Mouse (Mus musculus): ENCODE measurements around the gene Celf1. TPM values are rescaled to one million over a fixed set of nuclear protein-coding genes. Genes with fewer than 3 reads are reported as not detected.
A peak's percentile ranks its signal among the peaks of the same experiment; 100 is the strongest.

Gene Celf1
- total and polyA plus RNA-seq, 2 experiments from 2014 or later, result 72.6 to 113 TPM

DNA sequence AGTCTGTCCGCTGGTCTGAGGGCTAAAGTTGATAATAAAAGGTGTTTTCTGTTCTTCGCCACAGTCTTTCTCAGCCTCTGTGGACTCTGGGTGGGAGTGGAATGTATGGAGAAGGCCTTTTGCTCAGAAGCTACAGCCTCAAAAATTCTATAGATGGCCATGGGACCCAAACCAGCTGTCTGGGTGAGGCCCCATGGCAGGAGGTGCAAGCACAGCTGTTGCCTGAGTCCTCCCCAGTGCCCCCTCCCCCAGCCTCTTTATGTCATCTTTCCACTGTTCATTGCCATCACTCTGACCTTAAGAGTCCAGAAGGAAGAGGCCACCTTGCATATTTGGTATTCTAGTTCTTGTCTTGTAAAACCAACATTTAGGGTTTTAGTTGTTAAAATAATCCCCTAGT, 119.2 kb downstream of the Celf1 start:
- H3K27me3 ChIP-seq (ENCODE audit: control insufficient read depth, insufficient read depth, low read length), result no peaks in the 10 kb centered on the region
- H3K36me3 ChIP-seq (replicated peaks; ENCODE audit: control insufficient read depth, insufficient read depth, low read length), result peaks cover 77% of the 10 kb centered on the region
- ATAC-seq (ENCODE audit: insufficient read depth, low read depth) (no peak), DNase-seq (ENCODE audit: low spot score) (no peak)
- TF ChIP-seq EP300 (IDR thresholded peaks at IDR 0.05; ENCODE audit: low read depth) (no peak), CTCF (IDR thresholded peaks at IDR 0.05; ENCODE audit: low read depth) (no peak)
- no peak overlapping the region for H3K4me3 ChIP-seq (ENCODE audit: low read depth, low read length)
- peaks cover 11% of the 10 kb centered on the region for H3K4me1 ChIP-seq (ENCODE audit: control insufficient read depth, insufficient read depth)
- H3K27ac ChIP-seq (ENCODE audit: low read depth), result no peak overlapping the region
- H3K9ac ChIP-seq (replicated peaks; ENCODE audit: low read depth, low read length), result no peak overlapping the region
- H3K4me2 ChIP-seq (ENCODE audit: low read depth, low read length), result no peak overlapping the region
- H3K9me3 ChIP-seq (replicated peaks; ENCODE audit: control insufficient read depth, low read length), result no peaks in the 10 kb centered on the region
- WGBS, result 89% methylated on average over 2 of the region's 2 CpGs

DNA sequence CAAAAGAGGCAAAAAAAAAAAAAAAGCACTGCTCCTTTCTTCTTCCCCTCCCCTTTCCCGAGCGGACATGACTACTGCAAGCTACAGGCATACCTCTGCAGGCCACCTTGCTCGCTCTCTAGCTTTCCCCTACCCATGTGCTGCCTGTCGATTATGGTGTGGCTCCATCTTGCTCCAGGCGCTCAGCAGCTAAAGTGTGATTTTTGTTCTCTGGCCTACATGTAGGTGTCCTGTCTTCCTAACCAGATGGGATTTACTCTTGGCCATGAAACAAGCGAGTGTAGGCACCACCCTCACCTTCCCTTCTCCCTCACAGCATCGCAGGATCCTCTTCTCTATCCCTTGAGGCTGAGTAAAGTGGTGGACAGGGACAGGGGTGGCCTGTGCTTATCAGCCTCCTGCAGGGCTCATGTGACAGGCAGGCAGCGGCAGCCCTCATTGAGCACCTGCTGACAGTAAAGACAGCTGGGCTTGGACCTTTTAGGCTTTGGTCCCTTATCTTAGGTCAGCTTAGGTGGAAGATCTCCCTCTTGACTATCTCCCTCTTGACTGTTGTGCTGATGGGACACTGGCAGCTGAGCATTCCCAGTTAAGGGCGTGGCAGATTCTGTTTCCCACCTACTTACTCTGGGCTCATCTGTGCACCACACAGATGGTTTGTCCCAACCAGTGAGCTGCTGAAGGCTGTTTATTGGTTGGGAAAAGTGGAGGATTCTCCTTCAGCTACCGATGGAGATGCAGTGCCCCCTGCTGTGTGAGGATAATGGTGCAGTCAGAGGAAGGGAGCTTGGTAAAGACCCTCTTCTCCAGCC, 120.6 kb downstream of the Celf1 start:
- DNase-seq (ENCODE audit: low spot score) (peak; percentile 53), ATAC-seq (ENCODE audit: insufficient read depth, low read depth) (peak; percentile 65)
- Histone ChIP-seq H3K9ac (replicated peaks; ENCODE audit: low read depth, low read length) (no peak overlapping the region), H3K4me1 (ENCODE audit: control insufficient read depth, insufficient read depth) (peaks cover 4% of the 10 kb centered on the region), H3K9me3 (replicated peaks; ENCODE audit: control insufficient read depth, low read length) (no peaks in the 10 kb centered on the region), H3K4me2 (ENCODE audit: low read depth, low read length) (no peak overlapping the region), H3K27ac (ENCODE audit: low read depth) (peak overlapping the region; percentile 72), H3K36me3 (replicated peaks; ENCODE audit: control insufficient read depth, insufficient read depth, low read length) (peaks cover 74% of the 10 kb centered on the region), H3K4me3 (ENCODE audit: low read depth, low read length) (no peak overlapping the region), H3K27me3 (ENCODE audit: control insufficient read depth, insufficient read depth, low read length) (no peaks in the 10 kb centered on the region)
- 47% methylated on average over 10 of the region's 10 CpGs for WGBS
- peak; percentile 81 for TF ChIP-seq CTCF (IDR thresholded peaks at IDR 0.05; ENCODE audit: low read depth)
- TF ChIP-seq EP300 (IDR thresholded peaks at IDR 0.05; ENCODE audit: low read depth), result no peak

DNA sequence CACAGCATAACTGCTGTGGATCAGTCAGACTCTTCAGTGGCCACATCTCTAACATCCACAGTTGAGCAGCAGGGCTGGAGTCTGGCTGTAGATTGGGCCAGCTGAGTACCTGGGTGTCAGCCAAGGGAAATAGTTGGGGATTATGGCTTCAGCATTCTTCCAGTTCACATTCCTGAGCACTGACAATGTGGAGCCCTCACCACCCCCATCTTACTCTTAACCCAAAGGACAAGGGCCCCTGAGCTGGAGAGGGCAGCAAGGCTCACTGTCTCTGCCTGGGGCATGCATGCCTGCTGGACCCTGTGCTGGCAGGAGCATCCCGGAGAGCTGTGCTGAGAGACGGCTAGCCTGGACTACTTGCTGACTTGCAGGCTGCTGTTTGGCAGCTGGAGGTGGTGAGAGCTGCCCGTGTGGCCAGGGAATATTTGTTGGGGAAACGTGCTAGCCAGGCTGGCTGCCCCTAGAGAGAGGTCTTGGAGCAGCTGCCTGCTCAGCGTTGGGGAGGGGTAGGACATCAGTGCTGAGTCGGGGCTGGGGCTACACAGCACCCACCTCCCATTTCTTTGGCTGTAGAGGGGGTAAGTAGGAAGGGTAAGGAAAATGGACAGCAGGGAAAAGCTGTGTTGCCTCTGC, 121.8 kb downstream of the Celf1 start:
- Histone ChIP-seq H3K27ac (ENCODE audit: low read depth) (peak overlapping the region; percentile 72), H3K4me2 (ENCODE audit: low read depth, low read length) (no peak overlapping the region), H3K27me3 (ENCODE audit: control insufficient read depth, insufficient read depth, low read length) (no peaks in the 10 kb centered on the region), H3K9me3 (replicated peaks; ENCODE audit: control insufficient read depth, low read length) (no peaks in the 10 kb centered on the region), H3K4me3 (ENCODE audit: low read depth, low read length) (no peak overlapping the region), H3K9ac (replicated peaks; ENCODE audit: low read depth, low read length) (no peak overlapping the region), H3K4me1 (ENCODE audit: control insufficient read depth, insufficient read depth) (peaks cover 12% of the 10 kb centered on the region), H3K36me3 (replicated peaks; ENCODE audit: control insufficient read depth, insufficient read depth, low read length) (peaks cover 62% of the 10 kb centered on the region)
- WGBS, result 28% methylated on average over 6 of the region's 6 CpGs
- TF ChIP-seq EP300 (IDR thresholded peaks at IDR 0.05; ENCODE audit: low read depth), result no peak
- DNase-seq (ENCODE audit: low spot score), result peak; percentile 58
- peak; percentile 52 for ATAC-seq (ENCODE audit: insufficient read depth, low read depth)

DNA sequence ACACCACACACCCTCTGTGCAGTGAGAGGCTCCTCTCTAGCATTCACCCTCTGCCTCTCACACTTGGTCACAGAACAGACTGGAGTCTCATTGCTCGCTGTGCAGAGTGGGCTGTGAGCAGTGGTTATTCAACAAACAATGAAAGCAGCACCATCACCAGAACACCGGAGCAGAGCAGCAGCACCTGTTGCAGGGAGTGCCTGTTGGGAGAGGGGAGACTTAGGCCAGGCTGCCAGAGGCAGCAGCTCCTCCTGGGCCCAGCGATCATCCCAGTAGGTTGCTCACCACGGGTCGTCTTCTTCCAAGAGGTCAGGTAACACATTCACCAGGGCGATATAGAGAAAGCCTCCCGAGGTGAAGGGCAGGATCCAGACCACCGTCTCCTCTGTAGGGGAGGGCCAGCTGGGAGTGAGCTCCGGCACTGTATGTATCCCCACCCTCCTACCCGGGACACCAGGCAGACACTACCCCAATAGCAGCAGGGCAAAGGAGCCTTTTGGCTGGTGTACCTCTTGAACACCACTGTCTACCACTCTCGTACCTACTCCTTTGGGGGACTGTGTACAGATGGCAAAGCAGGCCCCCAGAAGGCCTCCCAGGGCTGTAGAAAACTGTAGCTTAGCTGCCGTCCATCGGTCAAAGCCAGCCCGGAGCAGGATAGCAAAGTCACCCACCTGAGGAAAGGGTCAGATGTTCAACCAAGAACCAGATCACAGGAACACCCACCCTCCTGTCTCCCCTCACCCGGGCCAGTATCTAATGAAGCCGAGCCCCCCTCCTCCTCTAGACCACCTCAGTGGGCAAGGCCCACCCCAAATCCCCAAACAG, 122.8 kb downstream of the Celf1 start:
- 87% methylated on average over 16 of the region's 16 CpGs for WGBS
- TF ChIP-seq EP300 (IDR thresholded peaks at IDR 0.05; ENCODE audit: low read depth), result no peak
- TF ChIP-seq CTCF (IDR thresholded peaks at IDR 0.05; ENCODE audit: low read depth), result no peak
- peaks cover 51% of the 10 kb centered on the region for H3K36me3 ChIP-seq (replicated peaks; ENCODE audit: control insufficient read depth, insufficient read depth, low read length)
- peaks cover 17% of the 10 kb centered on the region for H3K4me1 ChIP-seq (ENCODE audit: control insufficient read depth, insufficient read depth)
- H3K4me3 ChIP-seq (ENCODE audit: low read depth, low read length), result no peak overlapping the region
- H3K27ac ChIP-seq (ENCODE audit: low read depth), result peak overlapping the region; percentile 72
- no peaks in the 10 kb centered on the region for H3K27me3 ChIP-seq (ENCODE audit: control insufficient read depth, insufficient read depth, low read length)
- no peak for DNase-seq (ENCODE audit: low spot score)
- H3K4me2 ChIP-seq (ENCODE audit: low read depth, low read length), result no peak overlapping the region
- no peak overlapping the region for H3K9ac ChIP-seq (replicated peaks; ENCODE audit: low read depth, low read length)
- no peaks in the 10 kb centered on the region for H3K9me3 ChIP-seq (replicated peaks; ENCODE audit: control insufficient read depth, low read length)
- no peak for ATAC-seq (ENCODE audit: insufficient read depth, low read depth)

DNA sequence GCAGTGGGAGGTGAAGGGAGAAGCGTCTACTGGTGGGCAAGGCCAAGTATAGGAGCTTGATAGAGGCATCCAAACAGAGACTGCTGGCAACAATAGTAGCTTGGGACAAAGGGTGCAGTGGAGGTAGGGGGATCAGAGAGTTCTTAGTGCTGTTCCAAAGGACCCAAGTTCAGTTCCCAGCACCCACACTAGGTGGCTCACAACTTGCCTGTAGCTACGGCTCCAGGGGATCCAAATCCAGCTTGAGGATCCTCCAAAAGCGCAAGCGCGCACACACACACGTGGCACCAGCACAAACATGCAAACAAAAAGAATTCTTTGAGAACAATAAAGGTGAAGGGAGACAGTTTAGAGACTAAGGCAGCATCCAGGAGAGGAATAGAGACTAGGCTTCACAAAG, 124.0 kb downstream of the Celf1 start:
- WGBS, result 86% methylated on average over 6 of the region's 6 CpGs
- H3K27me3 ChIP-seq (ENCODE audit: control insufficient read depth, insufficient read depth, low read length), result no peaks in the 10 kb centered on the region
- H3K9me3 ChIP-seq (replicated peaks; ENCODE audit: control insufficient read depth, low read length), result no peaks in the 10 kb centered on the region
- no peak overlapping the region for H3K4me3 ChIP-seq (ENCODE audit: low read depth, low read length)
- peaks cover 25% of the 10 kb centered on the region for H3K4me1 ChIP-seq (ENCODE audit: control insufficient read depth, insufficient read depth)
- ATAC-seq (ENCODE audit: insufficient read depth, low read depth) (no peak), DNase-seq (ENCODE audit: low spot score) (no peak)
- H3K27ac ChIP-seq (ENCODE audit: low read depth), result no peak overlapping the region
- peaks cover 43% of the 10 kb centered on the region for H3K36me3 ChIP-seq (replicated peaks; ENCODE audit: control insufficient read depth, insufficient read depth, low read length)
- no peak overlapping the region for H3K9ac ChIP-seq (replicated peaks; ENCODE audit: low read depth, low read length)
- H3K4me2 ChIP-seq (ENCODE audit: low read depth, low read length), result no peak overlapping the region
- no peak for TF ChIP-seq CTCF (IDR thresholded peaks at IDR 0.05; ENCODE audit: low read depth)
- TF ChIP-seq EP300 (IDR thresholded peaks at IDR 0.05; ENCODE audit: low read depth), result no peak
